Mouse (Mus musculus) layer of hippocampus, adult 9-11 months (tissue): ENCODE data around the gene Slc34a3.
A peak's percentile ranks its signal among the peaks of the same experiment; 100 is the strongest.

Source experiments
- DNase-seq: peaks from one replicate; pipeline ENCODE4 v3.0.0; 2022

The Slc34a3 gene

GRCm38 (mm10) chr2:25246183-25247072 lies 12.3 kb upstream of the Slc34a3 start, which contains the start of gene AL732309.1:
TSS of gene AL732309.1 (minus strand) at chr2:25246863.
- DNase-seq = no peak

GRCm38 (mm10) chr2:25244144-25244543 lies 10.0 kb upstream of the Slc34a3 start:
- DNase-seq = no peak

- DNase-seq = no peak
These were observed 9.2 kb upstream of the Slc34a3 start for GRCm38 (mm10) chr2:25243342-25243741.

GRCm38 (mm10) chr2:25242101-25242506 lies 7.9 kb upstream of the Slc34a3 start, which contains the start of the genes Rnf208 and Cysrt1:
TSS of gene Rnf208 (plus strand) at chr2:25242255.
TSS of gene Cysrt1 (minus strand) at chr2:25242452.
- DNase-seq = no peak

- no peak for DNase-seq
These were observed 7.2 kb upstream of the Slc34a3 start for GRCm38 (mm10) chr2:25241438-25241775.

- peak; percentile 69 for DNase-seq
These were observed 6.7 kb upstream of the Slc34a3 start for GRCm38 (mm10) chr2:25240723-25241437.

- no peak for DNase-seq
These were observed 6.1 kb upstream of the Slc34a3 start for GRCm38 (mm10) chr2:25240310-25240709.

- no peak for DNase-seq
These were observed 5.6 kb upstream of the Slc34a3 start for GRCm38 (mm10) chr2:25239766-25240165.

- no peak for DNase-seq
These were observed 3.9 kb upstream of the Slc34a3 start for GRCm38 (mm10) chr2:25238106-25238505.

- DNase-seq = no peak
These were observed 3.4 kb upstream of the Slc34a3 start for GRCm38 (mm10) chr2:25237522-25237921.

- no peak for DNase-seq
These were observed 2.5 kb upstream of the Slc34a3 start, which contains the start of gene Rnf224 for GRCm38 (mm10) chr2:25236614-25237013. TSS of gene Rnf224 (minus strand) at chr2:25236787.

GRCm38 (mm10) chr2:25234551-25235220 lies 522 bp upstream of the Slc34a3 start:
- DNase-seq = no peak

- no peak for DNase-seq
These were observed 743 bp downstream of the Slc34a3 start for GRCm38 (mm10) chr2:25233421-25233820.

- DNase-seq = no peak
These were observed 3.1 kb downstream of the Slc34a3 start for GRCm38 (mm10) chr2:25231038-25231437.

- DNase-seq = no peak
These were observed 3.6 kb downstream of the Slc34a3 start for GRCm38 (mm10) chr2:25230581-25230980.

GRCm38 (mm10) chr2:25229582-25229981 lies 4.6 kb downstream of the Slc34a3 start:
- DNase-seq = no peak

GRCm38 (mm10) chr2:25228995-25229530 lies 5.1 kb downstream of the Slc34a3 start:
- DNase-seq = no peak

- peak; percentile 90 for DNase-seq
These were observed 5.7 kb downstream of the Slc34a3 start for GRCm38 (mm10) chr2:25228431-25228889.

- DNase-seq = no peak
These were observed 6.8 kb downstream of the Slc34a3 start for GRCm38 (mm10) chr2:25227406-25227805.

GRCm38 (mm10) chr2:25226864-25227263 lies 7.3 kb downstream of the Slc34a3 start:
- peak; percentile 83 for DNase-seq

- DNase-seq = no peak
These were observed 8.3 kb downstream of the Slc34a3 start for GRCm38 (mm10) chr2:25225811-25226379.
